Comparison of ENCODE assay signal across 18 mouse cellular contexts in the genomic region with DNA sequence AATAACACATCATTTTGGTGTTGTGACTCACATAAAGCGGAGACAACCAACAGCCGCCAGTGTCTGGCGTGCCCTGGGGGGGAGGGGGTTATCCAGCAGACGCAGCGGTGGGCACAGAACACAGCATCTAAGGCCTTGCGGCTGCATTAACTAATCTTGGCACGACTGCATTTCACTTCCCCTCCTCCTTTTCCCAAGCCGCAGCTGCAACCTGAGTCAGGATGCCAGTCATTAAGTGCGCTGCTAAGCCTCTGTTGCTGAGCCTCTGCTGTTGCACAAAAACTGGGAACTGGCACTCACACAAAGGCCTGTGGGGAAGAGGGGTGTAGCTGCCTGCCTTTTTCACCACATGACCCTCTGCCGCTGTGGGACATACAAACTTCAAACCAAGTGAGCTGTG.
DNase-seq lines count a peak whose midpoint lies in the region; ATAC-seq and TF ChIP-seq lines count a peak whose summit lies in the region.
"Had no signal": no experiment of that assay in that cellular context is flagged by ENCODE, and none has a peak within 500 bp of the region (broad histone marks: within the 10 kb centered on the region; RNA-seq: fewer than 3 reads in every experiment).

No protein-coding gene starts in this region.

- no peak overlapping the region for H3K27ac ChIP-seq in embryonic facial prominence, embryonic 12.5 days
- no peak overlapping the region for H3K27ac ChIP-seq in embryonic facial prominence, embryonic 10.5 days (replicated peaks)
- no peak overlapping the region for H3K27ac ChIP-seq in limb, embryonic 14.5 days (replicated peaks; ENCODE audit: low read depth, low read length)
- no peak overlapping the region for H3K27ac ChIP-seq in limb, embryonic 10.5 days
- H3K27ac ChIP-seq: hindbrain, embryonic 15.5 days; layer of hippocampus, adult 2 months; liver, embryonic 14.5 days had no signal

- no peaks in the 10 kb centered on the region for H3K4me1 ChIP-seq in embryonic facial prominence, embryonic 12.5 days
- no peaks in the 10 kb centered on the region for H3K4me1 ChIP-seq in embryonic facial prominence, embryonic 10.5 days
- H3K4me1 ChIP-seq in limb, embryonic 14.5 days (ENCODE audit: control insufficient read depth, insufficient read depth, low read length), result no peaks in the 10 kb centered on the region
- no peaks in the 10 kb centered on the region for H3K4me1 ChIP-seq in limb, embryonic 10.5 days
- H3K4me1 ChIP-seq: hindbrain, embryonic 15.5 days had no signal

- no peaks in the 10 kb centered on the region for H3K36me3 ChIP-seq in embryonic facial prominence, embryonic 12.5 days
- no peaks in the 10 kb centered on the region for H3K36me3 ChIP-seq in embryonic facial prominence, embryonic 10.5 days (replicated peaks)
- H3K36me3 ChIP-seq in limb, embryonic 14.5 days (ENCODE audit: control insufficient read depth, insufficient read depth, low read length), result no peaks in the 10 kb centered on the region
- H3K36me3 ChIP-seq in limb, embryonic 10.5 days, result no peaks in the 10 kb centered on the region
- H3K36me3 ChIP-seq: hindbrain, embryonic 15.5 days had no signal

- H3K4me2 ChIP-seq in embryonic facial prominence, embryonic 12.5 days (replicated peaks), result no peak overlapping the region
- no peak overlapping the region for H3K4me2 ChIP-seq in limb, embryonic 14.5 days (replicated peaks; ENCODE audit: low read depth, low read length, severe bottlenecking)
- H3K4me2 ChIP-seq: hindbrain, embryonic 15.5 days had no signal

- DNase-seq in embryonic facial prominence, embryonic 10.5 days (ENCODE audit: low spot score), result no peak
- no peak for DNase-seq in limb, embryonic 14.5 days (ENCODE audit: low spot score)
- no peak for DNase-seq in limb, embryonic 10.5 days (ENCODE audit: low spot score)
- peak; percentile 4 for DNase-seq in brain, adult 2 months (ENCODE audit: low read depth, low spot score)
- peak; percentile 55 for DNase-seq in gonadal fat pad, adult 2 months (ENCODE audit: low read depth)
- no peak for DNase-seq in thymus, postnatal 25 days
- no peak for DNase-seq in T-cell, adult 2 months (ENCODE audit: low spot score)
- DNase-seq: B cell, adult 2 months; cerebellum, adult 11 months; cerebellum, postnatal 36 days; gastrocnemius, postnatal 10 days; kidney, adult 18-20 months; kidney, postnatal 10 days had no signal

- TF ChIP-seq POLR2A in limb, embryonic 14.5 days (IDR thresholded peaks at IDR 0.05; ENCODE audit: borderline replicate concordance, extremely low read depth, insufficient read depth, insufficient read length), result no peak

- no peaks in the 10 kb centered on the region for H3K9me3 ChIP-seq in embryonic facial prominence, embryonic 12.5 days
- H3K9me3 ChIP-seq in embryonic facial prominence, embryonic 10.5 days, result no peaks in the 10 kb centered on the region
- H3K9me3 ChIP-seq in limb, embryonic 14.5 days (ENCODE audit: control insufficient read depth, low read length), result no peaks in the 10 kb centered on the region
- no peaks in the 10 kb centered on the region for H3K9me3 ChIP-seq in limb, embryonic 10.5 days (replicated peaks)
- H3K9me3 ChIP-seq: hindbrain, embryonic 15.5 days had no signal

- no peaks in the 10 kb centered on the region for H3K27me3 ChIP-seq in embryonic facial prominence, embryonic 12.5 days
- H3K27me3 ChIP-seq in embryonic facial prominence, embryonic 10.5 days (replicated peaks; ENCODE audit: low read depth, poor library complexity, severe bottlenecking), result no peaks in the 10 kb centered on the region
- H3K27me3 ChIP-seq in limb, embryonic 14.5 days (ENCODE audit: control insufficient read depth, insufficient read depth, low read length), result no peaks in the 10 kb centered on the region
- no peaks in the 10 kb centered on the region for H3K27me3 ChIP-seq in limb, embryonic 10.5 days (ENCODE audit: low read depth, poor library complexity, severe bottlenecking)
- H3K27me3 ChIP-seq: hindbrain, embryonic 15.5 days had no signal

- 0 out of 2 replicates have a peak, but pooled peaks have one; percentile 15 for ATAC-seq in embryonic facial prominence, embryonic 12.5 days (ENCODE audit: insufficient number of reproducible peaks, insufficient read depth, low FRiP score, low TSS enrichment)
- peak; percentile 15; the same call in 1 of the 2 replicates for ATAC-seq in limb, embryonic 14.5 days (ENCODE audit: low FRiP score, low read depth)
- ATAC-seq: lung, postnatal 0 days had no signal

- H3K4me3 ChIP-seq in embryonic facial prominence, embryonic 12.5 days, result no peak overlapping the region
- no peak overlapping the region for H3K4me3 ChIP-seq in embryonic facial prominence, embryonic 10.5 days
- H3K4me3 ChIP-seq in limb, embryonic 14.5 days (replicated peaks; ENCODE audit: low read length), result no peak overlapping the region
- H3K4me3 ChIP-seq in limb, embryonic 10.5 days, result no peak overlapping the region
- H3K4me3 ChIP-seq: hindbrain, embryonic 15.5 days; layer of hippocampus, adult 2 months had no signal

- no peak overlapping the region for H3K9ac ChIP-seq in embryonic facial prominence, embryonic 12.5 days
- H3K9ac ChIP-seq in limb, embryonic 14.5 days (ENCODE audit: low read depth, low read length, severe bottlenecking), result no peak overlapping the region
- H3K9ac ChIP-seq: hindbrain, embryonic 15.5 days; liver, embryonic 14.5 days had no signal

- WGBS in embryonic facial prominence, embryonic 12.5 days, result 82% methylated on average over 10 of the region's 10 CpGs
- WGBS in embryonic facial prominence, embryonic 10.5 days, result 84% methylated on average over 10 of the region's 10 CpGs
- WGBS in limb, embryonic 14.5 days, result 77% methylated on average over 10 of the region's 10 CpGs
- 85% methylated on average over 10 of the region's 10 CpGs for WGBS in limb, embryonic 10.5 days

Comparison
In these comparisons a context has a peak if more than half of its experiments do, and no peak if none do; other contexts are left out.
1. DNase-seq: peak in brain, adult 2 months (single experiment) and gonadal fat pad, adult 2 months (single experiment); none in embryonic facial prominence, embryonic 10.5 days (single experiment), limb, embryonic 14.5 days (single experiment), limb, embryonic 10.5 days (single experiment), thymus, postnatal 25 days (single experiment) and T-cell, adult 2 months (single experiment).